Mouse (Mus musculus) CH12.LX (cell line): ENCODE data around the gene Terb2. TPM values are rescaled to one million over a fixed set of nuclear protein-coding genes. Genes with fewer than 3 reads are reported as not detected.
A peak's percentile ranks its signal among the peaks of the same experiment; 100 is the strongest.

Experiments
- DNase-seq: peaks from one replicate; pipeline ENCODE4 v3.0.0-alpha.2; 2013; ENCODE audit errors: extremely low read depth
- H3K27ac ChIP-seq: 2 replicates; pipeline ENCODE4 v1.5.1; 2012; ENCODE audit warnings: low read depth, mild to moderate bottlenecking, control low read depth, moderate library complexity; ENCODE audit not compliant: insufficient read depth
- H3K27me3 ChIP-seq: replicated peaks from 2 replicates; pipeline ENCODE3; 2012; ENCODE audit warnings: inconsistent platforms
- H3K36me3 ChIP-seq, 2 experiments: replicated peaks in 1 of 2; 2 replicates each; pipeline versions ENCODE3 to v1.6.1; 2012; ENCODE audit warnings: inconsistent platforms in 1 of 2, low read length in 1 of 2, mild to moderate bottlenecking in 1 of 2, mixed read lengths in 1 of 2, moderate library complexity in 1 of 2; ENCODE audit not compliant: control insufficient read depth in 1 of 2, insufficient read depth in 1 of 2
- H3K4me1 ChIP-seq, 2 experiments: 2 replicates each; pipeline ENCODE4 v1.6.1; 2012; ENCODE audit warnings: inconsistent platforms in 1 of 2, moderate library complexity in 1 of 2; ENCODE audit not compliant: insufficient read depth in 2 of 2, control insufficient read depth in 1 of 2
- H3K4me2 ChIP-seq: 2 replicates; pipeline ENCODE4 v1.6.1; 2012; ENCODE audit warnings: low read depth, mild to moderate bottlenecking, control low read depth; ENCODE audit not compliant: poor library complexity, insufficient read depth, severe bottlenecking
- H3K4me3 ChIP-seq, 3 experiments: fragments of 150-350 bp in 1 of 3; sonication (generic) in 1 of 3; replicated peaks in 1 of 3; 2 replicates each; pipeline versions ENCODE3 to v1.5.1; 2011 to 2012; ENCODE audit warnings: low read depth in 2 of 3, low read length in 2 of 3, mild to moderate bottlenecking in 2 of 3, moderate library complexity in 2 of 3, control low read depth in 1 of 3, improper control_type of control experiment in 1 of 3, inconsistent platforms in 1 of 3, mixed read lengths in 1 of 3; ENCODE audit not compliant: poor library complexity in 1 of 3
- H3K79me2 ChIP-seq: replicated peaks from 2 replicates; pipeline ENCODE4 v1.6.1; 2012; ENCODE audit warnings: mild to moderate bottlenecking, moderate library complexity; ENCODE audit not compliant: control insufficient read depth, poor library complexity, insufficient read depth, severe bottlenecking; ENCODE audit errors: extremely low read depth
- H3K9ac ChIP-seq: 2 replicates; pipeline ENCODE4 v1.6.1; 2012; ENCODE audit warnings: low read depth, mild to moderate bottlenecking, control low read depth, moderate library complexity; ENCODE audit not compliant: insufficient read depth
- H3K9me3 ChIP-seq: replicated peaks from 2 replicates; pipeline ENCODE3; 2012; ENCODE audit warnings: low read length, inconsistent platforms, mixed read lengths
- BHLHE40 ChIP-seq: IDR thresholded peaks from 2 replicates; pipeline ENCODE4 v1.6.1; 2011; ENCODE audit warnings: mild to moderate bottlenecking, low read depth, low read length, improper control_type of control experiment
- CHD1 ChIP-seq: IDR thresholded peaks from 2 replicates; pipeline ENCODE4 v1.6.1; 2012; ENCODE audit warnings: low read depth, low read length, improper control_type of control experiment, inconsistent platforms
- CHD2 ChIP-seq: IDR thresholded peaks from 2 replicates; pipeline ENCODE4 v1.6.1; 2011; ENCODE audit warnings: low read length, improper control_type of control experiment
- CTCF ChIP-seq, 2 experiments: IDR thresholded peaks in 1 of 2; conservative IDR thresholded peaks in 1 of 2; 2 replicates each; pipeline ENCODE4 v1.5.1; 2011 to 2012; ENCODE audit warnings: low read depth in 2 of 2, low read length in 2 of 2, improper control_type of control experiment in 1 of 2, inconsistent platforms in 1 of 2, mild to moderate bottlenecking in 1 of 2, moderate library complexity in 1 of 2
- EP300 ChIP-seq: IDR thresholded peaks from 2 replicates; pipeline ENCODE4 v1.6.1; 2011; ENCODE audit warnings: low read length, improper control_type of control experiment
- ETS1 ChIP-seq: conservative IDR thresholded peaks from 2 replicates; pipeline ENCODE4 v1.6.1; 2012; ENCODE audit warnings: low read depth, mild to moderate bottlenecking, inconsistent platforms, low read length, improper control_type of control experiment, moderate library complexity
- IRF4 ChIP-seq: IDR thresholded peaks from 2 replicates; pipeline ENCODE4 v1.6.1; 2014; ENCODE audit warnings: low read depth, mild to moderate bottlenecking, inconsistent platforms, low read length, improper control_type of control experiment
- JUN ChIP-seq: IDR thresholded peaks from 2 replicates; pipeline ENCODE4 v1.6.1; 2011; ENCODE audit warnings: low read depth, mild to moderate bottlenecking, low read length, improper control_type of control experiment, moderate library complexity; ENCODE audit not compliant: insufficient read depth
- JUND ChIP-seq: conservative IDR thresholded peaks from 2 replicates; pipeline ENCODE4 v1.6.1; 2011; ENCODE audit warnings: low read depth, low read length, improper control_type of control experiment
- MAX ChIP-seq: IDR thresholded peaks from 2 replicates; pipeline ENCODE4 v1.6.1; 2011; ENCODE audit warnings: low read length, improper control_type of control experiment
- MAZ ChIP-seq: IDR thresholded peaks from 2 replicates; pipeline ENCODE4 v1.6.1; 2012; ENCODE audit warnings: low read depth, mild to moderate bottlenecking, inconsistent platforms, low read length, improper control_type of control experiment, moderate library complexity
- MEF2A ChIP-seq: IDR thresholded peaks from 2 replicates; pipeline ENCODE4 v1.6.1; 2014; ENCODE audit warnings: low read depth, mild to moderate bottlenecking, inconsistent platforms, low read length, improper control_type of control experiment, borderline replicate concordance
- MXI1 ChIP-seq: IDR thresholded peaks from 2 replicates; pipeline ENCODE4 v1.6.1; 2011; ENCODE audit warnings: mild to moderate bottlenecking, low read depth, low read length, improper control_type of control experiment
- POLR2A ChIP-seq: IDR thresholded peaks from 2 replicates; pipeline ENCODE4 v1.6.1; 2011; ENCODE audit warnings: low read depth, mild to moderate bottlenecking, improper control_type of control experiment, low read length
- RAD21 ChIP-seq: IDR thresholded peaks from 2 replicates; pipeline ENCODE4 v1.6.1; 2011; ENCODE audit warnings: low read depth, mild to moderate bottlenecking, low read length, improper control_type of control experiment, moderate library complexity
- SMC3 ChIP-seq: IDR thresholded peaks from 2 replicates; pipeline ENCODE4 v1.6.1; 2011; ENCODE audit warnings: low read depth, low read length, improper control_type of control experiment
- TBP ChIP-seq: conservative IDR thresholded peaks from 2 replicates; pipeline ENCODE4 v1.6.1; 2011; ENCODE audit warnings: low read depth, low read length, improper control_type of control experiment
- UBTF ChIP-seq: IDR thresholded peaks from 2 replicates; pipeline ENCODE4 v1.6.1; 2012; ENCODE audit warnings: low read depth, mild to moderate bottlenecking, inconsistent platforms, low read length, improper control_type of control experiment, moderate library complexity
- ZMIZ1 ChIP-seq: IDR thresholded peaks from 2 replicates; pipeline ENCODE4 v1.6.1; 2012; ENCODE audit warnings: low read depth, mild to moderate bottlenecking, inconsistent platforms, low read length, improper control_type of control experiment
- ZNF384 ChIP-seq: IDR thresholded peaks from 2 replicates; pipeline ENCODE4 v1.6.1; 2012; ENCODE audit warnings: low read depth, low read length, improper control_type of control experiment, inconsistent platforms
- dilution Hi-C: fragments of 300-500 bp; cut with MboI; formaldehyde crosslinking; loops from 2 replicates; pipeline ENCODE4 v1.14.3; 2020; ENCODE audit warnings: low sequenced_read_pairs; ENCODE audit not compliant: extremely low pct_unique_long_range_greater_than_20kb, extremely low pct_ligation_motif_present
- in situ Hi-C: fragments of 300-500 bp; cut with MboI; formaldehyde crosslinking; loops from 3 replicates; pipeline ENCODE4 v1.14.3; 2019; ENCODE audit warnings: low sequenced_read_pairs, low pct_ligation_motif_present, low pct_unique_long_range_greater_than_20kb, mixed read lengths
- polyA plus RNA-seq: library from polyadenylated mRNA; unstranded; fragments of >175 nt; gene quantifications from 2 replicates; pipeline ENCODE4 v1.2.1, GENCODE M21; 2012; ENCODE audit warnings: low read depth; ENCODE audit not compliant: insufficient read length
- total RNA-seq, 2 experiments: library from RNA; depleted of rRNA; stranded (reverse); fragments of 300-350 nt in 1 of 2; fragments of >200 nt in 1 of 2; gene quantifications; 2 replicates each; pipeline ENCODE4 v1.2.3; 2012 to 2014

Gene Terb2
- total and polyA plus RNA-seq, 3 experiments: not detected

DNA sequence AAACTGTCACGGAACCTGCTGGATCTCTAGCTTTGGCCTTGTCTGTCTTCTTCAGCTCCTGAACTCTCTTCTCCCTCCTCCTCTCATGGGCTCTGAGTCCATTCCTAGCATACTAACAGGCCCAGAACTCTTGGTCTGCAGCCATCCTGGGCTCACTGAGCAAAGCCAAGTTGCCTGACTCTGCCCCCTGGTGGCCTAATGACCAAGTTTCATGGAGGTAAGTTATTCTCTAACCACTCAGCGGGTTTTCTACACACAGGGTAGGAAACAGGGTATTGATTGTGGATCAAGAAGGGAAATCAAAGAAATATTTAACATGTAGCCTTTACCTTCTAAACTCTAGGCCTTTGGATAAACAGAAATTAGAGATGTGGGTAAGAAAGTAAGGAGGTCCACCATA lies 25.4 kb upstream of the Terb2 start, which contains the start of gene Trim69 (continued):
- TF ChIP-seq MAZ (no peak), MXI1 (peak; percentile 67; the same call in 1 of the 2 replicates), SMC3 (peak; percentile 95)

DNA sequence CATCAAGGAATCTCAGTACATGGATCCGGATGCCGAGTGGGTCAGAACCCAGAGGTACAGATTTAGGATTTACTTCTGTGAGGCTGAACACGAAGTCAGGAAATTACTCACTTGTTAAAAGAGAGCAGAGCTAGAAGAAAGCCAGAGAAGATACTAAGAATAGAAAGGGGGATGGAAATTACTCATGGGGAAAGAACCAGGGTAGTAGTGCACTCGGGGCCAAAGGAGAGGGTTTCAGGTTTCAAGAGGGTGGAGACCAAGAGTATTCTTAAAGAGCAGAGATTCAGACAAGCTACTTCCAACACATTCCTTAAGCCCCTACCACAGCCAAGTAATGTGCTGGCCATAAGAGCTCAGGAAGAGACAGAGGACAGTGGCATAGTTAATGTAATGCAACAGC lies 24.5 kb upstream of the Terb2 start:
- H3K79me2 ChIP-seq: no peaks in the 10 kb centered on the region
- H3K9ac ChIP-seq: peak overlapping the region; percentile 75
- peaks cover 11 to 71% of the 10 kb centered on the region in 2 experiments for H3K4me1 ChIP-seq
- TF ChIP-seq RAD21 (no peak; the same call in 1 of the 2 replicates), MXI1 (no peak), JUN (peak; percentile 84), IRF4 (peak; percentile 97), JUND (peak; percentile 89), POLR2A (0 out of 2 replicates have a peak, but pooled peaks have one; percentile 9), CHD1 (no peak), CTCF (conservative IDR thresholded peaks at IDR 0.05 in 1 of 2, IDR thresholded peaks at IDR 0.05 in 1 of 2; ENCODE audit: low read depth in 2 of 2, low read length in 2 of 2) (no peak), CHD2 (0 out of 2 replicates have a peak, but pooled peaks have one; percentile 47), TBP (peak; percentile 75), ZMIZ1 (no peak), UBTF (no peak), BHLHE40 (peak; percentile 81), ZNF384 (no peak), MEF2A (peak; percentile 99), MAX (peak; percentile 2; the same call in 1 of the 2 replicates), ETS1 (peak; percentile 86), EP300 (peak; percentile 91)
- peaks cover 0 to 5% of the 10 kb centered on the region in 2 experiments for H3K36me3 ChIP-seq
- in situ Hi-C loops (loop anchor here (5.0 kb wide), 1 partner anchor 44 kb away; the partner anchor contains the start of gene Spg11), dilution Hi-C loops (no loop called here)
- peaks cover under 1% of the 10 kb centered on the region for H3K9me3 ChIP-seq
- peak; percentile 90 for DNase-seq
- H3K4me3 ChIP-seq: peak overlapping the region in 2 of 3 experiments; percentile 8 to 45
- no peaks in the 10 kb centered on the region for H3K27me3 ChIP-seq
- peak overlapping the region; percentile 96 for H3K27ac ChIP-seq
- H3K4me2 ChIP-seq: peak overlapping the region; percentile 94
